Mouse (Mus musculus) midbrain, embryonic 15.5 days (tissue): ENCODE data around the gene Plcb2. TPM values are rescaled to one million over a fixed set of nuclear protein-coding genes. Genes with fewer than 3 reads are reported as not detected.

Experiments used
- ATAC-seq: fragments of 200-750 bp; cut with Nextera tagmentation; replicated peaks from 2 replicates; pipeline ENCODE4 v1.8.0; 2017; ENCODE audit warnings: moderate TSS enrichment
- H3K27ac ChIP-seq: fragments of 300-500 bp; sonication (generic); 2 replicates; pipeline ENCODE4 v1.5.1; 2015; ENCODE audit warnings: mild to moderate bottlenecking, inconsistent platforms
- H3K27me3 ChIP-seq: fragments of 300-500 bp; sonication (generic); replicated peaks from 2 replicates; pipeline ENCODE4 v1.6.1; 2015; ENCODE audit warnings: inconsistent platforms
- H3K36me3 ChIP-seq: fragments of 300-500 bp; sonication (generic); replicated peaks from 2 replicates; pipeline ENCODE4 v1.6.1; 2015; ENCODE audit warnings: inconsistent platforms
- H3K4me1 ChIP-seq: fragments of 300-500 bp; sonication (generic); 2 replicates; pipeline ENCODE4 v1.6.1; 2015; ENCODE audit warnings: inconsistent platforms
- H3K4me2 ChIP-seq: fragments of 300-500 bp; sonication (generic); 2 replicates; pipeline ENCODE4 v1.6.1; 2015; ENCODE audit warnings: inconsistent platforms, mild to moderate bottlenecking, moderate library complexity
- H3K4me3 ChIP-seq: fragments of 300-500 bp; sonication (generic); 2 replicates; pipeline ENCODE4 v1.5.1; 2015; ENCODE audit warnings: mild to moderate bottlenecking, inconsistent platforms
- H3K9ac ChIP-seq: fragments of 300-500 bp; sonication (generic); 2 replicates; pipeline ENCODE4 v1.6.1; 2015; ENCODE audit warnings: mild to moderate bottlenecking, inconsistent platforms
- H3K9me3 ChIP-seq: fragments of 300-500 bp; sonication (generic); 2 replicates; pipeline ENCODE4 v1.6.1; 2016; ENCODE audit warnings: inconsistent platforms
- WGBS: fragments of 180-500 bp; shearing (Covaris S2); methylation state at CpG from one replicate; pipeline ENCODE4 v1.1.7; 2015; ENCODE audit warnings: mixed read lengths; 5-methylcytosine and 5-hydroxymethylcytosine counted together
- polyA plus RNA-seq: library from polyadenylated mRNA; unstranded; fragments of >200 nt; fragmentation: Nextera tagmentation; extraction: Ambion mirVana; gene quantifications from 2 replicates; pipeline ENCODE4 v1.2.1, GENCODE M21; 2015

Plcb2 gene
- polyA plus RNA-seq: 0.43 and 0.71 TPM in 2 replicates

GRCm38 (mm10) chr2:118728337-118728736 is at the start of gene Plcb2:
TSS of gene Plcb2 (minus strand) at chr2:118728438.
- no peak within 1 kb of the TSS for H3K4me2 ChIP-seq
- ATAC-seq: no peak
- no peak within 1 kb of the TSS for H3K9ac ChIP-seq
- H3K4me1 ChIP-seq: 0 out of 2 replicates have a peak, but pooled peaks cover 2% of the 10 kb centered on the region
- 0 out of 2 replicates have a peak, but pooled peaks cover 5% of the 10 kb centered on the region for H3K27me3 ChIP-seq
- no peak within 1 kb of the TSS for H3K27ac ChIP-seq
- no peaks in the 10 kb centered on the region for H3K36me3 ChIP-seq
- 27% methylated on average over 7 of the region's 7 CpGs for WGBS
- H3K9me3 ChIP-seq: no peaks in the 10 kb centered on the region
- no peak within 1 kb of the TSS for H3K4me3 ChIP-seq

GRCm38 (mm10) chr2:118776295-118776694 is 48.1 kb upstream of the Plcb2 start:
- Histone ChIP-seq H3K27me3 (no peaks in the 10 kb centered on the region), H3K36me3 (no peaks in the 10 kb centered on the region), H3K4me2 (no peak overlapping the region), H3K4me1 (peaks cover 23% of the 10 kb centered on the region), H3K27ac (no peak overlapping the region), H3K9ac (no peak overlapping the region), H3K4me3 (no peak overlapping the region), H3K9me3 (no peaks in the 10 kb centered on the region)
- ATAC-seq: no peak
- 77% methylated on average over 2 of the region's 2 CpGs for WGBS

GRCm38 (mm10) chr2:118775846-118776245 is 47.6 kb upstream of the Plcb2 start:
- ATAC-seq: no peak
- WGBS: 87% methylated on average over 3 of the region's 4 CpGs
- Histone ChIP-seq H3K4me3 (no peak overlapping the region), H3K4me1 (peaks cover 19% of the 10 kb centered on the region), H3K27me3 (no peaks in the 10 kb centered on the region), H3K9ac (no peak overlapping the region), H3K9me3 (no peaks in the 10 kb centered on the region), H3K27ac (no peak overlapping the region), H3K36me3 (no peaks in the 10 kb centered on the region), H3K4me2 (no peak overlapping the region)

- ATAC-seq: no peak
- Histone ChIP-seq H3K4me1 (peaks cover 14% of the 10 kb centered on the region), H3K36me3 (no peaks in the 10 kb centered on the region), H3K27me3 (no peaks in the 10 kb centered on the region), H3K9ac (no peak overlapping the region), H3K4me3 (no peak overlapping the region), H3K9me3 (no peaks in the 10 kb centered on the region), H3K27ac (no peak overlapping the region), H3K4me2 (no peak overlapping the region)
- WGBS: 63% methylated on average over 1 of the region's 1 CpGs
These were observed 47.2 kb upstream of the Plcb2 start for GRCm38 (mm10) chr2:118775396-118775795.

GRCm38 (mm10) chr2:118774536-118774935 is 46.3 kb upstream of the Plcb2 start:
- H3K4me2 ChIP-seq: no peak overlapping the region
- no peaks in the 10 kb centered on the region for H3K27me3 ChIP-seq
- H3K27ac ChIP-seq: no peak overlapping the region
- no peaks in the 10 kb centered on the region for H3K9me3 ChIP-seq
- no peak overlapping the region for H3K4me3 ChIP-seq
- peaks cover 9% of the 10 kb centered on the region for H3K4me1 ChIP-seq
- H3K9ac ChIP-seq: no peak overlapping the region
- ATAC-seq: no peak
- WGBS: 87% methylated on average over 2 of the region's 2 CpGs
- H3K36me3 ChIP-seq: no peaks in the 10 kb centered on the region

GRCm38 (mm10) chr2:118772158-118772874 is 44.1 kb upstream of the Plcb2 start, which contains the start of gene Phgr1:
TSS of gene Phgr1 (plus strand) at chr2:118772769.
- no peak within 1 kb of the TSS for H3K27ac ChIP-seq
- H3K9ac ChIP-seq: no peak within 1 kb of the TSS
- H3K4me3 ChIP-seq: no peak within 1 kb of the TSS
- WGBS: 84% methylated on average over 6 of the region's 6 CpGs
- no peaks in the 10 kb centered on the region for H3K36me3 ChIP-seq
- 0 out of 2 replicates have a peak, but pooled peaks cover 3% of the 10 kb centered on the region for H3K4me1 ChIP-seq
- ATAC-seq: 0 out of 2 replicates have a peak, but pooled peaks have one; percentile 3
- H3K9me3 ChIP-seq: no peaks in the 10 kb centered on the region
- H3K4me2 ChIP-seq: no peak within 1 kb of the TSS
- no peaks in the 10 kb centered on the region for H3K27me3 ChIP-seq

- Histone ChIP-seq H3K4me3 (no peak overlapping the region), H3K27ac (no peak overlapping the region), H3K36me3 (no peaks in the 10 kb centered on the region), H3K4me2 (no peak overlapping the region), H3K27me3 (no peaks in the 10 kb centered on the region), H3K4me1 (peaks cover 20% of the 10 kb centered on the region), H3K9ac (no peak overlapping the region), H3K9me3 (no peaks in the 10 kb centered on the region)
- no peak for ATAC-seq
- WGBS: 80% methylated on average over 10 of the region's 10 CpGs
These were observed 38.1 kb upstream of the Plcb2 start for GRCm38 (mm10) chr2:118766041-118767033.

GRCm38 (mm10) chr2:118764875-118765274 is 36.6 kb upstream of the Plcb2 start:
- Histone ChIP-seq H3K4me1 (peaks cover 26% of the 10 kb centered on the region), H3K27me3 (no peaks in the 10 kb centered on the region), H3K4me2 (no peak overlapping the region), H3K9ac (no peak overlapping the region), H3K4me3 (no peak overlapping the region), H3K36me3 (no peaks in the 10 kb centered on the region), H3K9me3 (no peaks in the 10 kb centered on the region), H3K27ac (no peak overlapping the region)
- WGBS: 79% methylated on average over 5 of the region's 5 CpGs
- no peak for ATAC-seq

- Histone ChIP-seq H3K36me3 (no peaks in the 10 kb centered on the region), H3K4me1 (peaks cover 29% of the 10 kb centered on the region), H3K4me2 (peak overlapping the region; percentile 23; the same call in 1 of the 2 replicates), H3K27ac (no peak overlapping the region), H3K4me3 (no peak overlapping the region), H3K27me3 (no peaks in the 10 kb centered on the region), H3K9me3 (no peaks in the 10 kb centered on the region), H3K9ac (no peak overlapping the region)
- 27% methylated on average over 11 of the region's 11 CpGs for WGBS
- 0 out of 2 replicates have a peak, but pooled peaks have one; percentile 4 for ATAC-seq
These were observed 36.0 kb upstream of the Plcb2 start for GRCm38 (mm10) chr2:118764094-118764831.

- Histone ChIP-seq H3K36me3 (no peaks in the 10 kb centered on the region), H3K4me2 (no peak overlapping the region), H3K27me3 (no peaks in the 10 kb centered on the region; the same call in 1 of the 2 replicates), H3K9me3 (no peaks in the 10 kb centered on the region), H3K9ac (no peak overlapping the region), H3K4me1 (peaks cover 29% of the 10 kb centered on the region), H3K27ac (0 out of 2 replicates have a peak overlapping the region, but pooled peaks have one; percentile 89), H3K4me3 (no peak overlapping the region)
- ATAC-seq: no peak
- WGBS: 70% methylated on average over 7 of the region's 7 CpGs
These were observed 35.2 kb upstream of the Plcb2 start for GRCm38 (mm10) chr2:118763469-118763868.

- Histone ChIP-seq H3K27me3 (no peaks in the 10 kb centered on the region; the same call in 1 of the 2 replicates), H3K27ac (peak overlapping the region; percentile 89), H3K4me2 (peak overlapping the region; percentile 38), H3K36me3 (no peaks in the 10 kb centered on the region), H3K4me1 (peaks cover 29% of the 10 kb centered on the region), H3K9ac (peak overlapping the region; percentile 38; the same call in 1 of the 2 replicates), H3K9me3 (no peaks in the 10 kb centered on the region), H3K4me3 (0 out of 2 replicates have a peak overlapping the region, but pooled peaks have one; percentile 14)
- WGBS: 12% methylated on average over 10 of the region's 10 CpGs
- ATAC-seq: no peak
These were observed 34.5 kb upstream of the Plcb2 start for GRCm38 (mm10) chr2:118762784-118763148.
